Mouse (Mus musculus) adrenal gland, postnatal 25 days (tissue): Measurements from ENCODE around the gene Pign. TPM values are rescaled to one million over a fixed set of nuclear protein-coding genes. Genes with fewer than 3 reads are reported as not detected.

Experiments
- DNase-seq: peaks from one replicate; pipeline ENCODE4 v3.0.0; 2021; ENCODE audit warnings: mixed read lengths
- microRNA-seq, 2 experiments: library from miRNA; unstranded; fragments of <30 nt; microRNA quantifications; one replicate each; pipeline ENCODE4 v1.2.0; 2021
- total RNA-seq: library from RNA; stranded (reverse); gene quantifications from 2 replicates; pipeline ENCODE4 v1.2.3, GENCODE M21; 2021

Pign gene
- total RNA-seq, 1 experiment from 2014 or later: 52.5 TPM

DNA sequence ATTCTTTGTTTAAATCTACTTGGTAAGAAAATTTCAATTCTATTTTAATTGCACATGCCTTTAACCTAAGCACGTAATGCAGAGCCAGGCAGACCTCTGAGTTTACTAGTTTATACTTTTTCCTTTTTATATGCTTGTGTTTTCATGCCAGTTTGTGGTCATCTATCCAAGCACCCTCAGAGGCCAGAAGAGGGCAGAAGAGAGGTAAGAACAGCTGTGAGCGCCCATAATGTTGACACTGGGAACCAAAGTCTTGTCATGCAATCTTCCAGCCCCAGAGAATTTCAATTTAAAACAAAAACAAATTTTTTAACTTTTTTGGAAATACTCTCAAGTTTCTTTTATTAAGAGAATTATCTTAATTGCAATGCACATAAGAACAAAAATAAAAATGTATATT is 99.7 kb downstream of the Pign start:
- no peak for DNase-seq

DNA sequence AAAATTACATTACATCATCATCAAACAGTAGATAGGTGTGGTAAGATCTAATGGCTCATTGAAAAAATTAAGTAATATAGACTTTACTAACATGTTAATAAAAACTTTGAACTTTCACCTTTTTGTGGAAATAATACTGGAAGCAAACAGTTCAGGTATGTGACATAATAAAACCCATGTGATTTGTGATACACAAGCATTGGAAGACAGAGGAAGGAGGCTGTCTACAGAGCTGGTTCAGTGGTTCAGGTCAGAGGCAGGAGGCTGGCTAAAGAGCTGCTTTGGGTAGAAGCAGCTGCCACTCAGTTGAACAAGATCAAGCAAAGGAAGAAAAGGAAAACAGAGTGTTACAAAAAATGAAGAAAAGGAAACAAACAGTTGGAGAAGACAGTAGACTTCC is 107.4 kb downstream of the Pign start:
- no peak for DNase-seq

GRCm38 (mm10) chr1:105555192-105555718 is 108.2 kb downstream of the Pign start:
- DNase-seq: no peak

- DNase-seq: no peak
Observed at GRCm38 (mm10) chr1:105553130-105553529, 110.3 kb downstream of the Pign start.

- DNase-seq: no peak
Observed at GRCm38 (mm10) chr1:105550163-105550562, 113.3 kb downstream of the Pign start.

GRCm38 (mm10) chr1:105549648-105550047 is 113.8 kb downstream of the Pign start:
- DNase-seq: no peak

DNA sequence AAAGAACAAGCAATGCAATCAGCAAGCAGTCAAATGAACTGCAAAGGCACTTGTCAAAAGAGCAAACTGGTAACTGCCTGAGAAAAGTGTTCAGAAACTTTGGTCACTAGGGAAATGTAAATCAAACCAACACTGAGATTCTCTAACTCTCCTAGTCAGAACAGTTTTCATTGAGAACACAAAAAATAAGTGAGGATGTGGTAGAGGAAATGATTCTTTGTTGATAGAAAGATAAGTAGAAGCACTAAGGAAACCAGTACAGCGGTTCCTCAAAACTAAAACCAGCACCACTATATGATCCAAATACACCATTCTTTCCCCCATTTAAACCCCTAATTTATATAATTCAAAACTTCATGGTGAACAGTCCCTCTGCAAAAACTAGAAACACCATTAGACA is 120.4 kb downstream of the Pign start:
- DNase-seq: no peak

GRCm38 (mm10) chr1:105523768-105524167 is 139.7 kb downstream of the Pign start:
- DNase-seq: no peak

DNA sequence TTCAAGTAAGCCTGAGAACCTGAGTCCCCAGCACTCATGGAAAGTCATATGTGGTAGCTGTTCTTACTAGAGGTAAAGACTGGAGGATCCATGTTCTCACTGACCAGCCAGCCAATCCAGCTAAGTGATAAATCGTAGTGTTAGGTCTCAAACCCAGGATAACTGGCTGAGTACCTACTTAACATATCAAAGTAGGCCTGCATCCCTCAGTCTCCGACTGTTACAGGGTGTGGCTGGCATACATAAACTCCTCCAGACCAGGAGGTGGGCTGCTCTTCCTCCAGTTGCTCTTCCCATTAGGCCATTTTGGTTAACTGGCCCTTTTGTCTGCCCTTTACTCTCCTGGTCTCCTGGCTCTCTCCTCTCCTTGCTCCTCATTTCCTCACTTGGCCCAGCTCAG is 141.2 kb downstream of the Pign start:
- no peak for DNase-seq

- no peak for DNase-seq
Observed at GRCm38 (mm10) chr1:105518101-105518500, 145.4 kb downstream of the Pign start.

DNA sequence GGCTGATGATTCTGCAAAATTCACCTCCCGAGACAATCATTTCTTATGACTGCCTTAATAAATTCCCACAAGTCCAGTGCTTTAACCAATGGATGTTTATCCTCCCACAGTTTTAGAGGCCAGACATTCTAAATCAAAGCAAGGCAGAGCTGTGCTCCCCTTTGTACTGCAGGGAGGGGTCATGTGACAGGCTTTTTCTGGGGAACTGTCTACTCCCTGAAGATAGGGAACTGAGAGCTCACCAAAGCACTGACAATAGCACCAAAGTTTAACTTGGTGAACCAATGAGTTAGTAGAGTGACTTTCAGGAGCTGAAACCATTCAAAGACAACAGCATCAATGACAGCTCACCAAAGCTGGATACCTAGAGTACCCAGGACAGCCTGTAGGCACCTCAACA is 156.4 kb downstream of the Pign start:
- no peak for DNase-seq

DNA sequence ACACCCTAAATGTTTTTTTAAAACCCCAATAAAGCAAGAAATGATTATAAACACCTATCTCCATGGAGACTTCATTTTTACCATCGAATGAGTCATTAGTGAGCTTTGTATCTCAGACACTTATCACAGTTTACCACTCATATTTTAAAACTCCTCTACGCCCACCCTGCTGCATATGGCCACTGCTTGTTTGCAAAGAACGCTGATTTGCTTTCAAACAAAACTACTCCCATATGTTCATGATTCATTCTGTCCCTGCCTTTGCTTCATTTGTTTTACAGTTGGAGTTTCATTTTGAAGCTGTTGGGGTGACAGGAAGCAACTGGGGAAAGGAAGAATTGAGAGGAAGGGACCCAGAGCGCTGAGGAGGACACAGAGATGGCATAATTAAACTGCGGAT is 170.9 kb downstream of the Pign start:
- DNase-seq: no peak

DNA sequence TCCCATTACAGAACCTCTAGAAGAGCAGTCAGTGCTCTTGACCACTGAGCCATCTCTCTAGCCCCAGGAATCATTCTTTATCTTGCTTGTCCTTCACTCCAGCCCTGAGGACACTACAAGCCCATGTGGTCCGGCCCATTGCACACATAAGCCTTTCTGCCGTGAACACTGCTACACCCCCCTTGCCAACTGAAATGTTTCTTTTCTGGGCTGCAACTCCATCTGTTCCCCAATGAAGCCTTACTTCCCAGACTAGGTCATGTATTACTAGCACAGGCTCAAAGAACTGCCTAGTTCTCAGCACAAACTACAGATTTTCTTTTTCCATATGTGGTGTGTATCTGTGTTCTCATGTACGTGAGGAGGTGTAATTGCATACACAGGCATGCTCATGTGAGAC is 174.0 kb downstream of the Pign start:
- no peak for DNase-seq

GRCm38 (mm10) chr1:105487037-105487436 is 176.4 kb downstream of the Pign start:
- DNase-seq: no peak

Small RNA genes lying within 50 kb of the gene (microRNA-seq; reads per million reads assigned to microRNA genes)
- gene Gm22426: 0 reads per million in 2 experiments

Other genes with a start within 250 kb of the Pign start
- gene Relch, start 184 bp upstream of the Pign start, total RNA-seq: 41.3 and 47.6 TPM in 2 replicates
- 1.4 and 3.6 TPM in 2 replicates for gene Tnfrsf11a, start 117.0 kb upstream of the Pign start, total RNA-seq